Mouse (Mus musculus): Measurements from ENCODE around the gene Cryaa.

Gene Cryaa

GRCm38 (mm10) chr17:31677507-31677906 is at the start of gene Cryaa:
Cryaa (plus strand) TSS chr17:31677807.
- no peak for DNase-seq (ENCODE audit: low spot score in 2 of 2)

GRCm38 (mm10) chr17:31627961-31628360 is 49.6 kb upstream of the Cryaa start:
- DNase-seq (ENCODE audit: low spot score in 2 of 2) = no peak

- DNase-seq (ENCODE audit: low spot score in 2 of 2) = no peak
Measured at GRCm38 (mm10) chr17:31631081-31631800, 46.4 kb upstream of the Cryaa start.

GRCm38 (mm10) chr17:31633007-31633406 is 44.6 kb upstream of the Cryaa start:
- no peak for DNase-seq (ENCODE audit: low spot score in 2 of 2)

GRCm38 (mm10) chr17:31634896-31635295 is 42.7 kb upstream of the Cryaa start:
- DNase-seq (ENCODE audit: low spot score in 2 of 2) = no peak

- DNase-seq (ENCODE audit: low spot score in 2 of 2) = no peak
Measured at GRCm38 (mm10) chr17:31635781-31636180, 41.8 kb upstream of the Cryaa start.

GRCm38 (mm10) chr17:31636277-31636941 is 41.2 kb upstream of the Cryaa start:
- no peak for DNase-seq (ENCODE audit: low spot score in 2 of 2)

- DNase-seq (ENCODE audit: low spot score in 2 of 2) = peak in 1 of 2 experiments; percentile 28
Measured at GRCm38 (mm10) chr17:31636942-31637811, 40.4 kb upstream of the Cryaa start, which contains the start of gene Cbs. Cbs (minus strand) TSS chr17:31637238.

- DNase-seq (ENCODE audit: low spot score in 2 of 2) = no peak
Measured at GRCm38 (mm10) chr17:31637866-31638570, 39.6 kb upstream of the Cryaa start.

- no peak for DNase-seq (ENCODE audit: low spot score in 2 of 2)
Measured at GRCm38 (mm10) chr17:31639651-31640050, 38.0 kb upstream of the Cryaa start.

GRCm38 (mm10) chr17:31642331-31642730 is 35.3 kb upstream of the Cryaa start:
- DNase-seq (ENCODE audit: low spot score in 2 of 2) = no peak

- no peak for DNase-seq (ENCODE audit: low spot score in 2 of 2)
Measured at GRCm38 (mm10) chr17:31642913-31643312, 34.7 kb upstream of the Cryaa start.

GRCm38 (mm10) chr17:31646199-31647002 is 31.2 kb upstream of the Cryaa start:
- no peak for DNase-seq (ENCODE audit: low spot score in 2 of 2)

- DNase-seq (ENCODE audit: low spot score in 2 of 2) = no peak
Measured at GRCm38 (mm10) chr17:31652152-31652551, 25.5 kb upstream of the Cryaa start.

- no peak for DNase-seq (ENCODE audit: low spot score in 2 of 2)
Measured at GRCm38 (mm10) chr17:31653277-31653676, 24.3 kb upstream of the Cryaa start.

- DNase-seq (ENCODE audit: low spot score in 2 of 2) = no peak
Measured at GRCm38 (mm10) chr17:31655366-31655765, 22.2 kb upstream of the Cryaa start.

- DNase-seq (ENCODE audit: low spot score in 2 of 2) = no peak
Measured at GRCm38 (mm10) chr17:31656682-31657081, 20.9 kb upstream of the Cryaa start.

- DNase-seq (ENCODE audit: low spot score in 2 of 2) = no peak
Measured at GRCm38 (mm10) chr17:31657141-31657983, 20.2 kb upstream of the Cryaa start.

GRCm38 (mm10) chr17:31658136-31658467 is 19.5 kb upstream of the Cryaa start:
- no peak for DNase-seq (ENCODE audit: low spot score in 2 of 2)

Data from spleen, postnatal 14 days (tissue).